Mouse (Mus musculus) brain, embryonic 14.5 days (tissue): ENCODE results near the gene Rhbdl1. TPM values are rescaled to one million over a fixed set of nuclear protein-coding genes. Genes with fewer than 3 reads are reported as not detected.
A peak's percentile ranks its signal among the peaks of the same experiment; 100 is the strongest.

Experiments
- DNase-seq: peaks from one replicate; pipeline ENCODE4 v3.0.0-alpha.2; 2011; ENCODE audit warnings: low read depth
- CTCF ChIP-seq: fragments of 200-500 bp; IDR thresholded peaks from 2 replicates; pipeline ENCODE4 v1.5.1; 2012; ENCODE audit warnings: inconsistent platforms, mild to moderate bottlenecking, moderate library complexity, borderline replicate concordance; ENCODE audit not compliant: insufficient read depth, insufficient read length; ENCODE audit errors: extremely low read depth
- POLR2A ChIP-seq: fragments of 200-500 bp; IDR thresholded peaks from 2 replicates; pipeline ENCODE4 v1.6.1; 2012; ENCODE audit warnings: mild to moderate bottlenecking, inconsistent platforms, borderline replicate concordance; ENCODE audit not compliant: poor library complexity, insufficient read depth, insufficient read length, severe bottlenecking; ENCODE audit errors: extremely low read depth
- polyA plus RNA-seq: library from polyadenylated mRNA; depleted of rRNA; stranded (reverse); fragments of >200 nt; gene quantifications from 2 replicates; pipeline ENCODE4 v1.2.3, GENCODE M21; 2012

The Rhbdl1 gene
- polyA plus RNA-seq, 1 experiment, result 56.2 TPM

GRCm38 (mm10) chr17:25828712-25829557 lies 8.2 kb downstream of the Rhbdl1 start, which contains the start of gene Jmjd8:
Jmjd8 (plus strand) TSS chr17:25828867.
- peak; percentile 96 for DNase-seq
- TF ChIP-seq POLR2A (peak; percentile 54; the same call in 1 of the 2 replicates), CTCF (peak; percentile 65; the same call in 1 of the 2 replicates)

- TF ChIP-seq POLR2A (no peak), CTCF (no peak)
- DNase-seq, result no peak
These were observed 8.9 kb downstream of the Rhbdl1 start for GRCm38 (mm10) chr17:25828223-25828594.

- no peak for DNase-seq
- TF ChIP-seq POLR2A (no peak), CTCF (no peak)
These were observed 9.4 kb downstream of the Rhbdl1 start for GRCm38 (mm10) chr17:25827546-25828222.

- DNase-seq, result no peak
These were observed 10.1 kb downstream of the Rhbdl1 start for GRCm38 (mm10) chr17:25827011-25827410.

GRCm38 (mm10) chr17:25825984-25826570 lies 11.0 kb downstream of the Rhbdl1 start:
- TF ChIP-seq POLR2A, result no peak
- TF ChIP-seq CTCF, result no peak
- DNase-seq, result no peak

More at GRCm38 (mm10) chr17:25827011-25827410, 10.1 kb downstream of the Rhbdl1 start:
- no peak for TF ChIP-seq CTCF
- TF ChIP-seq POLR2A, result no peak

GRCm38 (mm10) chr17:25825311-25825710 lies 11.8 kb downstream of the Rhbdl1 start:
- TF ChIP-seq POLR2A, result no peak
- TF ChIP-seq CTCF, result no peak
- no peak for DNase-seq

GRCm38 (mm10) chr17:25824362-25825142 lies 12.5 kb downstream of the Rhbdl1 start:
- no peak for DNase-seq
- no peak for TF ChIP-seq CTCF
- no peak for TF ChIP-seq POLR2A

GRCm38 (mm10) chr17:25823452-25823851 lies 13.6 kb downstream of the Rhbdl1 start, which contains the start of gene Wdr24:
Wdr24 (plus strand) TSS chr17:25823627.
- DNase-seq, result peak; percentile 97
- TF ChIP-seq POLR2A (peak; percentile 24; the same call in 1 of the 2 replicates), CTCF (no peak)

- no peak for DNase-seq
- TF ChIP-seq CTCF, result no peak
- TF ChIP-seq POLR2A, result no peak
These were observed 18.0 kb downstream of the Rhbdl1 start for GRCm38 (mm10) chr17:25818851-25819780.

- TF ChIP-seq CTCF (no peak), POLR2A (no peak)
- DNase-seq, result no peak
These were observed 19.4 kb downstream of the Rhbdl1 start for GRCm38 (mm10) chr17:25817662-25818061.

GRCm38 (mm10) chr17:25813471-25813870 lies 23.6 kb downstream of the Rhbdl1 start:
- TF ChIP-seq CTCF (peak; percentile 54; the same call in 1 of the 2 replicates), POLR2A (no peak)
- peak; percentile 67 for DNase-seq
